Comparison of ENCODE assay signal across 9 mouse cellular contexts in genomic region chr19:12759656-12760055, GRCm38 (mm10). TPM values are rescaled to one million over a fixed set of nuclear protein-coding genes. Genes with fewer than 3 reads are reported as not detected.
DNase-seq lines count a peak whose midpoint lies in the region; ATAC-seq lines count a peak whose summit lies in the region.
"Had no signal": no experiment of that assay in that cellular context is flagged by ENCODE, and none has a peak within 500 bp of the region (broad histone marks: within the 10 kb centered on the region; RNA-seq: fewer than 3 reads in every experiment).

No protein-coding gene starts in this region.

- no peak overlapping the region for H3K9ac ChIP-seq in forebrain, embryonic 15.5 days (replicated peaks)
- no peak overlapping the region for H3K9ac ChIP-seq in forebrain, embryonic 12.5 days
- H3K9ac ChIP-seq: midbrain, embryonic 12.5 days had no signal

- no peaks in the 10 kb centered on the region for H3K9me3 ChIP-seq in forebrain, embryonic 15.5 days
- H3K9me3 ChIP-seq in forebrain, embryonic 12.5 days: no peaks in the 10 kb centered on the region
- H3K9me3 ChIP-seq in hindbrain, embryonic 10.5 days: no peaks in the 10 kb centered on the region
- H3K9me3 ChIP-seq: midbrain, embryonic 12.5 days had no signal

- H3K4me2 ChIP-seq in forebrain, embryonic 15.5 days (replicated peaks): no peak overlapping the region
- H3K4me2 ChIP-seq in forebrain, embryonic 12.5 days: no peak overlapping the region
- H3K4me2 ChIP-seq: midbrain, embryonic 12.5 days had no signal

- 0 out of 2 replicates have a peak, but pooled peaks cover 4% of the 10 kb centered on the region for H3K4me1 ChIP-seq in forebrain, embryonic 15.5 days
- no peaks in the 10 kb centered on the region for H3K4me1 ChIP-seq in forebrain, embryonic 12.5 days
- H3K4me1 ChIP-seq in hindbrain, embryonic 10.5 days (replicated peaks): no peaks in the 10 kb centered on the region
- H3K4me1 ChIP-seq: midbrain, embryonic 12.5 days had no signal

- H3K27ac ChIP-seq in forebrain, embryonic 15.5 days (replicated peaks): 0 out of 2 replicates have a peak overlapping the region, but pooled peaks have one; percentile 11
- H3K27ac ChIP-seq in forebrain, embryonic 12.5 days: no peak overlapping the region
- H3K27ac ChIP-seq in hindbrain, embryonic 10.5 days: no peak overlapping the region
- H3K27ac ChIP-seq: midbrain, embryonic 12.5 days had no signal

- 17% methylated on average over 2 of the region's 2 CpGs for WGBS in forebrain, embryonic 15.5 days
- WGBS in forebrain, embryonic 12.5 days: 55% methylated on average over 2 of the region's 2 CpGs
- 71% methylated on average over 2 of the region's 2 CpGs for WGBS in hindbrain, embryonic 10.5 days

- no peaks in the 10 kb centered on the region for H3K27me3 ChIP-seq in forebrain, embryonic 15.5 days
- H3K27me3 ChIP-seq in forebrain, embryonic 12.5 days: no peaks in the 10 kb centered on the region
- H3K27me3 ChIP-seq in hindbrain, embryonic 10.5 days (ENCODE audit: insufficient read depth, poor library complexity, severe bottlenecking): no peaks in the 10 kb centered on the region
- H3K27me3 ChIP-seq: midbrain, embryonic 12.5 days had no signal

- peak; percentile 74; the same call in 1 of the 2 replicates for ATAC-seq in forebrain, embryonic 15.5 days (replicated peaks)
- no peak for ATAC-seq in forebrain, embryonic 12.5 days (ENCODE audit: low FRiP score)
- ATAC-seq in frontal cortex, adult (ENCODE audit: low TSS enrichment): peak; percentile 65; the same call in 1 of the 2 replicates

- DNase-seq in adrenal gland, adult 8-10 months: peak; percentile 41
- peak; percentile 5 to 14 for DNase-seq in kidney, postnatal 4 days
- peak; percentile 15 for DNase-seq in ovary, postnatal 14 days (ENCODE audit: low spot score)
- no peak for DNase-seq in urinary bladder, postnatal 10 days (ENCODE audit: low spot score)
- DNase-seq in hindbrain, embryonic 10.5 days (ENCODE audit: low spot score): no peak

- peaks cover 18% of the 10 kb centered on the region for H3K36me3 ChIP-seq in forebrain, embryonic 15.5 days
- H3K36me3 ChIP-seq in forebrain, embryonic 12.5 days (replicated peaks): peaks cover 24% of the 10 kb centered on the region
- H3K36me3 ChIP-seq in hindbrain, embryonic 10.5 days: peaks cover 34% of the 10 kb centered on the region

- no peak overlapping the region for H3K4me3 ChIP-seq in forebrain, embryonic 15.5 days
- H3K4me3 ChIP-seq in forebrain, embryonic 12.5 days (replicated peaks): no peak overlapping the region
- no peak overlapping the region for H3K4me3 ChIP-seq in hindbrain, embryonic 10.5 days
- H3K4me3 ChIP-seq: midbrain, embryonic 12.5 days had no signal

RNA-seq across cellular contexts. Expression of gene Cntf, which starts 5.8 kb away (rescaled TPM):
- 1.2 and 2.0 TPM in 2 replicates for polyA plus RNA-seq in forebrain, embryonic 15.5 days (2015; fragmentation: Nextera tagmentation; extraction: Ambion mirVana)
- polyA plus RNA-seq in forebrain, embryonic 12.5 days (2016; fragmentation: Nextera tagmentation; extraction: Ambion mirVana): 1.8 and 2.2 TPM in 2 replicates
- total RNA-seq in adrenal gland, adult 8-10 months (2022): 1 to 10 TPM; 1.1 to 3.6 (median 2.3) TPM
- 1.1 and 2.0 TPM in 2 replicates for polyA plus RNA-seq in hindbrain, embryonic 10.5 days (2016; fragmentation: Nextera tagmentation; extraction: Ambion mirVana)

RNA-seq across cellular contexts. Expression of gene Zfp91, which starts 36.3 kb away (rescaled TPM):
- polyA plus RNA-seq in forebrain, embryonic 15.5 days (2015; fragmentation: Nextera tagmentation; extraction: Ambion mirVana): 15.6 and 15.9 TPM in 2 replicates
- polyA plus RNA-seq in forebrain, embryonic 12.5 days (2016; fragmentation: Nextera tagmentation; extraction: Ambion mirVana): 22.1 and 23.0 TPM in 2 replicates
- total RNA-seq in adrenal gland, adult 8-10 months (2022): 10 to 100 TPM; 70.3 to 80.8 (median 71.4) TPM
- polyA plus RNA-seq in hindbrain, embryonic 10.5 days (2016; fragmentation: Nextera tagmentation; extraction: Ambion mirVana): 12.6 and 14.3 TPM in 2 replicates

RNA-seq across cellular contexts. Expression of gene Lpxn, which starts 36.3 kb away (rescaled TPM):
- polyA plus RNA-seq in forebrain, embryonic 15.5 days (2015; fragmentation: Nextera tagmentation; extraction: Ambion mirVana): 0.68 and 0.98 TPM in 2 replicates
- polyA plus RNA-seq in forebrain, embryonic 12.5 days (2016; fragmentation: Nextera tagmentation; extraction: Ambion mirVana): 0.87 and 1.1 TPM in 2 replicates
- total RNA-seq in adrenal gland, adult 8-10 months (2022): 1 to 10 TPM; 2.1 to 5.8 (median 3.9) TPM
- polyA plus RNA-seq in hindbrain, embryonic 10.5 days (2016; fragmentation: Nextera tagmentation; extraction: Ambion mirVana): 0.73 and 1.1 TPM in 2 replicates

Comparison
In these comparisons a context has a peak if more than half of its experiments do, and no peak if none do; other contexts are left out.
1. DNase-seq: peak in adrenal gland, adult 8-10 months (single experiment), kidney, postnatal 4 days (2 of 2) and ovary, postnatal 14 days (single experiment); none in urinary bladder, postnatal 10 days (single experiment) and hindbrain, embryonic 10.5 days (single experiment).